Mouse (Mus musculus): ENCODE measurements around the gene Zfp790. TPM values are rescaled to one million over a fixed set of nuclear protein-coding genes. Genes with fewer than 3 reads are reported as not detected.
A peak's percentile ranks its signal among the peaks of the same experiment; 100 is the strongest.
"Not testable (repeated sequence)": the region's sequence is repeated elsewhere in the genome, so short reads cannot be mapped to it uniquely, and the experiment has no call there.

The Zfp790 gene
- polyA plus RNA-seq, 1 experiment from 2014 or later = 15.9 TPM

- Histone ChIP-seq H3K27ac (replicated peaks) (peak within 1 kb of the TSS; percentile 86), H3K4me1 (peaks cover 7% of the 10 kb centered on the region), H3K4me3 (peak within 1 kb of the TSS; percentile 75), H3K9me3 (no peaks in the 10 kb centered on the region), H3K36me3 (replicated peaks) (peaks cover 30% of the 10 kb centered on the region), H3K27me3 (replicated peaks; ENCODE audit: low read depth, poor library complexity, severe bottlenecking) (no peaks in the 10 kb centered on the region)
- WGBS = 1% methylated on average over 21 of the region's 21 CpGs
- DNase-seq (ENCODE audit: low spot score) = peak; percentile 88
These were observed 37.4 kb downstream of the Zfp790 start, which contains the start of gene Zfp940 for GRCm38 (mm10) chr7:29853219-29853842. Gene Zfp940 (minus strand): TSS chr7:29853669.

- Histone ChIP-seq H3K36me3 (replicated peaks) (peaks cover 5% of the 10 kb centered on the region; the same call in 1 of the 2 replicates), H3K4me3 (peak within 1 kb of the TSS; percentile 69), H3K4me1 (peaks cover 9% of the 10 kb centered on the region), H3K27me3 (replicated peaks; ENCODE audit: low read depth, poor library complexity, severe bottlenecking) (no peaks in the 10 kb centered on the region), H3K9me3 (no peaks in the 10 kb centered on the region), H3K27ac (replicated peaks) (peak within 1 kb of the TSS; percentile 74)
- WGBS = 8% methylated on average over 32 of the region's 32 CpGs
- DNase-seq (ENCODE audit: low spot score) = peak; percentile 90
These were observed 43.9 kb downstream of the Zfp790 start, which contains the start of gene Zfp420 for GRCm38 (mm10) chr7:29859532-29860517. Gene Zfp420 (plus strand): TSS chr7:29859979.

- Histone ChIP-seq H3K27me3 (replicated peaks; ENCODE audit: low read depth, poor library complexity, severe bottlenecking) (no peaks in the 10 kb centered on the region), H3K4me3 (no peak overlapping the region), H3K27ac (replicated peaks) (no peak overlapping the region), H3K9me3 (no peaks in the 10 kb centered on the region), H3K4me1 (peaks cover 9% of the 10 kb centered on the region), H3K36me3 (replicated peaks) (peaks cover 5% of the 10 kb centered on the region; the same call in 1 of the 2 replicates)
- WGBS = 87% methylated on average over 7 of the region's 7 CpGs
- no peak for DNase-seq (ENCODE audit: low spot score)
These were observed 45.7 kb downstream of the Zfp790 start for GRCm38 (mm10) chr7:29861660-29862059.

- H3K27me3 ChIP-seq (replicated peaks; ENCODE audit: low read depth, poor library complexity, severe bottlenecking) = no peaks in the 10 kb centered on the region
- H3K9me3 ChIP-seq = peaks cover 51% of the 10 kb centered on the region
- H3K36me3 ChIP-seq (replicated peaks) = peaks cover 51% of the 10 kb centered on the region
- 92% methylated on average over 10 of the region's 10 CpGs for WGBS
- no peaks in the 10 kb centered on the region for H3K4me1 ChIP-seq
- no peak for DNase-seq (ENCODE audit: low spot score)
- H3K27ac ChIP-seq (replicated peaks) = no peak overlapping the region
- no peak overlapping the region for H3K4me3 ChIP-seq
These were observed 58.3 kb downstream of the Zfp790 start for GRCm38 (mm10) chr7:29874256-29874655.

- H3K36me3 ChIP-seq (replicated peaks) = peaks cover 45% of the 10 kb centered on the region
- not testable (repeated sequence) for H3K4me3 ChIP-seq; H3K4me1 ChIP-seq; H3K27me3 ChIP-seq (replicated peaks; ENCODE audit: low read depth, poor library complexity, severe bottlenecking); H3K27ac ChIP-seq (replicated peaks); DNase-seq (ENCODE audit: low spot score)
- peaks cover 39% of the 10 kb centered on the region for H3K9me3 ChIP-seq
- 94% methylated on average over 9 of the region's 9 CpGs for WGBS
These were observed 61.6 kb downstream of the Zfp790 start for GRCm38 (mm10) chr7:29877561-29877960.

- Histone ChIP-seq H3K4me3 (no peak overlapping the region), H3K27me3 (replicated peaks; ENCODE audit: low read depth, poor library complexity, severe bottlenecking) (no peaks in the 10 kb centered on the region), H3K9me3 (peaks cover 43% of the 10 kb centered on the region), H3K36me3 (replicated peaks) (peaks cover 33% of the 10 kb centered on the region), H3K27ac (replicated peaks) (no peak overlapping the region), H3K4me1 (no peaks in the 10 kb centered on the region; the same call in 1 of the 2 replicates)
- DNase-seq (ENCODE audit: low spot score) = peak; percentile 28
- WGBS = 54% methylated on average over 7 of the region's 7 CpGs
These were observed 64.1 kb downstream of the Zfp790 start for GRCm38 (mm10) chr7:29880056-29880455.

MicroRNA genes within 50 kb of the gene (microRNA counts, 519-probe panel; counts per million panel counts)
- 188 counts per million, percentile 57 among the panel's probes with 10 or more counts for microRNA mmu-miR-1964

Small RNA genes within 50 kb of the gene (microRNA-seq; reads per million reads assigned to microRNA genes)
- 4.6 reads per million, percentile 11 among the genes with 10 or more reads in this experiment for gene Mir1964

Other genes with a start within 250 kb of the Zfp790 start
- not detected in 2 replicates for gene Catsperg2, start 89.1 kb upstream of the Zfp790 start, polyA plus RNA-seq (2016; fragmentation: Nextera tagmentation; extraction: Ambion mirVana)
- gene Zfp84, start 47.6 kb upstream of the Zfp790 start, polyA plus RNA-seq (2016; fragmentation: Nextera tagmentation; extraction: Ambion mirVana) = 12.4 and 12.6 TPM in 2 replicates
- gene Zfp30, start 32.1 kb upstream of the Zfp790 start, polyA plus RNA-seq (2016; fragmentation: Nextera tagmentation; extraction: Ambion mirVana) = 6.3 and 7.0 TPM in 2 replicates
- gene Zfp940, start 37.6 kb downstream of the Zfp790 start, polyA plus RNA-seq (2016; fragmentation: Nextera tagmentation; extraction: Ambion mirVana) = 10.1 and 10.7 TPM in 2 replicates
- gene Zfp420, start 43.9 kb downstream of the Zfp790 start, polyA plus RNA-seq (2016; fragmentation: Nextera tagmentation; extraction: Ambion mirVana) = 8.1 and 8.6 TPM in 2 replicates
- gene Zfp27, start 90.5 kb downstream of the Zfp790 start, polyA plus RNA-seq (2016; fragmentation: Nextera tagmentation; extraction: Ambion mirVana) = 9.5 and 10.0 TPM in 2 replicates
- 4.6 and 6.3 TPM in 2 replicates for gene Zfp383, start 92.1 kb downstream of the Zfp790 start, polyA plus RNA-seq (2016; fragmentation: Nextera tagmentation; extraction: Ambion mirVana)
- gene Zfp74, start 138.0 kb downstream of the Zfp790 start, polyA plus RNA-seq (2016; fragmentation: Nextera tagmentation; extraction: Ambion mirVana) = 13.9 and 14.7 TPM in 2 replicates
- gene Zfp568, start 167.8 kb downstream of the Zfp790 start, polyA plus RNA-seq (2016; fragmentation: Nextera tagmentation; extraction: Ambion mirVana) = 30.4 and 34.3 TPM in 2 replicates
- 3.4 and 4.5 TPM in 2 replicates for gene Zfp14, start 235.3 kb downstream of the Zfp790 start, polyA plus RNA-seq (2016; fragmentation: Nextera tagmentation; extraction: Ambion mirVana)

All from embryonic facial prominence, embryonic 10.5 days (tissue).